Mouse (Mus musculus): ENCODE data around the gene Cabin1.

Cabin1 gene

GRCm38 (mm10) chr10:75766856-75767255 is 2.7 kb upstream of the Cabin1 start:
- no peak for DNase-seq

GRCm38 (mm10) chr10:75764519-75765473 is 655 bp upstream of the Cabin1 start:
- peak; percentile 61 for DNase-seq

- DNase-seq: no peak
Observed at GRCm38 (mm10) chr10:75762413-75762812, 1.7 kb downstream of the Cabin1 start.

GRCm38 (mm10) chr10:75760311-75760710 is 3.8 kb downstream of the Cabin1 start:
- DNase-seq: no peak

GRCm38 (mm10) chr10:75756719-75757118 is 7.4 kb downstream of the Cabin1 start:
- no peak for DNase-seq

GRCm38 (mm10) chr10:75744017-75744416 is 20.1 kb downstream of the Cabin1 start:
- peak; percentile 79 for DNase-seq

- DNase-seq: peak; percentile 51
Observed at GRCm38 (mm10) chr10:75743369-75743768, 20.8 kb downstream of the Cabin1 start.

- DNase-seq: no peak
Observed at GRCm38 (mm10) chr10:75740866-75741265, 23.3 kb downstream of the Cabin1 start.

GRCm38 (mm10) chr10:75725449-75725848 is 38.7 kb downstream of the Cabin1 start:
- DNase-seq: no peak

- DNase-seq: no peak
Observed at GRCm38 (mm10) chr10:75720215-75720614, 43.9 kb downstream of the Cabin1 start.

- DNase-seq: no peak
Observed at GRCm38 (mm10) chr10:75714795-75715194, 49.3 kb downstream of the Cabin1 start.

GRCm38 (mm10) chr10:75713026-75713425 is 51.1 kb downstream of the Cabin1 start:
- DNase-seq: peak; percentile 38

GRCm38 (mm10) chr10:75710210-75710609 is 53.9 kb downstream of the Cabin1 start:
- no peak for DNase-seq

- no peak for DNase-seq
Observed at GRCm38 (mm10) chr10:75709261-75709660, 54.9 kb downstream of the Cabin1 start.

- DNase-seq: no peak
Observed at GRCm38 (mm10) chr10:75708633-75708992, 55.5 kb downstream of the Cabin1 start.

GRCm38 (mm10) chr10:75707901-75708632 is 56.1 kb downstream of the Cabin1 start:
- no peak for DNase-seq

GRCm38 (mm10) chr10:75706632-75707216 is 57.4 kb downstream of the Cabin1 start:
- no peak for DNase-seq

GRCm38 (mm10) chr10:75705681-75706400 is 58.3 kb downstream of the Cabin1 start:
- no peak for DNase-seq

- peak; percentile 98 for DNase-seq
Observed at GRCm38 (mm10) chr10:75704212-75705185, 59.6 kb downstream of the Cabin1 start.

GRCm38 (mm10) chr10:75703504-75703903 is 60.6 kb downstream of the Cabin1 start:
- DNase-seq: no peak

- no peak for DNase-seq
Observed at GRCm38 (mm10) chr10:75702494-75702893, 61.6 kb downstream of the Cabin1 start.

GRCm38 (mm10) chr10:75701280-75701679 is 62.9 kb downstream of the Cabin1 start:
- DNase-seq: no peak
